Mouse (Mus musculus) E14TG2a.4 (cell line): ENCODE data around the gene Serpinb8.

ENCODE experiments used
- H3K27me3 ChIP-seq: 2 replicates; pipeline ENCODE4 v1.6.1; 2014; ENCODE audit warnings: low read length, control low read depth; ENCODE audit not compliant: insufficient read depth
- H3K36me3 ChIP-seq: 2 replicates; pipeline ENCODE4 v1.6.1; 2014; ENCODE audit warnings: low read length, control low read depth; ENCODE audit not compliant: insufficient read depth
- H3K4me1 ChIP-seq: replicated peaks from 2 replicates; pipeline ENCODE4 v1.6.1; 2014; ENCODE audit warnings: low read depth, low read length, control low read depth
- H3K4me3 ChIP-seq: replicated peaks from 2 replicates; pipeline ENCODE4 v1.5.1; 2014; ENCODE audit warnings: mild to moderate bottlenecking, low read length
- H3K9me3 ChIP-seq: 2 replicates; pipeline ENCODE4 v1.6.1; 2014; ENCODE audit warnings: low read length, control low read depth
- CTCF ChIP-seq: conservative IDR thresholded peaks from 2 replicates; pipeline ENCODE4 v1.5.1; 2014; ENCODE audit warnings: low read length
- NANOG ChIP-seq: IDR thresholded peaks from 2 replicates; pipeline ENCODE4 v1.6.1; 2014; ENCODE audit warnings: borderline replicate concordance, low read length, mixed read lengths
- POU5F1 ChIP-seq: IDR thresholded peaks from 2 replicates; pipeline ENCODE4 v1.6.1; 2014; ENCODE audit warnings: low read length, borderline replicate concordance

Gene Serpinb8

GRCm38 (mm10) chr1:107614087-107614486, 24.3 kb downstream of the Serpinb8 start:
- H3K9me3 ChIP-seq: no peaks in the 10 kb centered on the region
- H3K4me3 ChIP-seq: no peak overlapping the region
- TF ChIP-seq POU5F1: no peak
- TF ChIP-seq NANOG: no peak
- no peak for TF ChIP-seq CTCF
- no peaks in the 10 kb centered on the region for H3K27me3 ChIP-seq
- no peaks in the 10 kb centered on the region for H3K4me1 ChIP-seq
- no peaks in the 10 kb centered on the region for H3K36me3 ChIP-seq

GRCm38 (mm10) chr1:107622017-107622416, 32.2 kb downstream of the Serpinb8 start:
- Histone ChIP-seq H3K4me3 (no peak overlapping the region), H3K27me3 (no peaks in the 10 kb centered on the region)

GRCm38 (mm10) chr1:107635936-107636335, 46.1 kb downstream of the Serpinb8 start:
- Histone ChIP-seq H3K4me1 (no peaks in the 10 kb centered on the region), H3K9me3 (no peaks in the 10 kb centered on the region), H3K36me3 (no peaks in the 10 kb centered on the region), H3K4me3 (no peak overlapping the region), H3K27me3 (no peaks in the 10 kb centered on the region)
- 0 out of 2 replicates have a peak, but pooled peaks have one; percentile 12 for TF ChIP-seq CTCF
- no peak for TF ChIP-seq NANOG
- TF ChIP-seq POU5F1: no peak

More at GRCm38 (mm10) chr1:107622017-107622416, 32.2 kb downstream of the Serpinb8 start:
- Histone ChIP-seq H3K36me3 (no peaks in the 10 kb centered on the region), H3K4me1 (no peaks in the 10 kb centered on the region), H3K9me3 (no peaks in the 10 kb centered on the region)
- TF ChIP-seq CTCF: no peak
- TF ChIP-seq NANOG: no peak
- TF ChIP-seq POU5F1: no peak

- no peaks in the 10 kb centered on the region for H3K4me1 ChIP-seq
- H3K4me3 ChIP-seq: no peak overlapping the region
- H3K9me3 ChIP-seq: no peaks in the 10 kb centered on the region
- TF ChIP-seq NANOG: no peak
- TF ChIP-seq POU5F1: no peak
- TF ChIP-seq CTCF: no peak
- H3K27me3 ChIP-seq: no peaks in the 10 kb centered on the region
- no peaks in the 10 kb centered on the region for H3K36me3 ChIP-seq
Observed at GRCm38 (mm10) chr1:107638056-107638455, 48.2 kb downstream of the Serpinb8 start.

DNA sequence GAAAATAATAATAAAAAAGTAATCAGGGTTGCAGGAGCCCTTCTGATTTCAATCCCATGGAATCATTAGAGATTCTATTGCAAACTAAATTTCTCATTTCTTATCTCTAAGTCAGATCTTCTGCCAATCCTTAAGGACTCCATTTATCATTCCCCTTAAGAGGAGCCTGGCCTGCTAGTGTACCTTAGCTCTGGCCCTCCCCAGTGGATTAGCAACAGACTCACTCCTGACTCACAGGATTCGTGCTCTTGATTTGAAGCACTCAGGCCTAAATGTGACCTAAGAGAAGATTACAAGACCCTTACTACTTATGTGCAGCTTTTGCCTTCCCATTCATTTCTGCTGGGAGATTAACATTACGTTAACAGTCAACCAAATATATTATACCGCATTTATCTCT, 48.7 kb downstream of the Serpinb8 start:
- H3K4me1 ChIP-seq: no peaks in the 10 kb centered on the region
- no peaks in the 10 kb centered on the region for H3K27me3 ChIP-seq
- no peaks in the 10 kb centered on the region for H3K9me3 ChIP-seq
- H3K4me3 ChIP-seq: no peak overlapping the region
- H3K36me3 ChIP-seq: no peaks in the 10 kb centered on the region
- TF ChIP-seq NANOG (no peak), POU5F1 (no peak), CTCF (no peak)

DNA sequence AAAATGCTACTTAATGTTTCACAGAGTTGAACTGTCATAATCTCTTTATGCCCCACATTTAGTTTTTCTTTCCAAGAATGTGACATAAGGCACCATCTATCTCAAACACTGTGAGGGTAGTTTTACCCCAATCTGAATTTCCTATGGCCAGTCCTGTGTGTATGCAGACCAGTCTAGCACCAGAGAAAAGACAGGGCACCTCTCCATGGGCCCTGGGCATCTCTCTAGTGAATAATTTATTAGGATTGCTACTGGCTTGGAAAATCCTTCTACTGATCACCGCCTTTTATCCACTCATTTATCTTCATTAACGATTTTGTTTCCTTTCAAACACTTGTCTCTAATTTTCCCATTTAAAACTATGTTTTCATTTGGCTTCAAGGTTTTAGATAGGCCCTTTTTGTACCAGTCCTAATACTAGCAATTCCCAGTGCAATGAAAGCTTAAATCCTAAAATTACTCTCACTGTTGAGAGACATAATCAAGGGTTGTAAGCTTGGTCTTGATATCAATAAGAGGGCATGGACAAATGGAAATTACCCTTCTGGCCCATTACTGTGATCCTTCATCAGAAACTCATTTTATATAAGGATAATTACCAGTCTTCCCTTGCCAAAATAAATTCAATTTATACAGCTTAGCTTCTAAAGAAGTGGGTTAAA, 52.8 kb downstream of the Serpinb8 start:
- no peaks in the 10 kb centered on the region for H3K27me3 ChIP-seq
- no peaks in the 10 kb centered on the region for H3K36me3 ChIP-seq
- H3K4me3 ChIP-seq: no peak overlapping the region
- TF ChIP-seq NANOG: no peak
- no peak for TF ChIP-seq POU5F1
- no peak for TF ChIP-seq CTCF
- H3K9me3 ChIP-seq: no peaks in the 10 kb centered on the region
- H3K4me1 ChIP-seq: no peaks in the 10 kb centered on the region

GRCm38 (mm10) chr1:107645086-107645485, 55.3 kb downstream of the Serpinb8 start:
- H3K9me3 ChIP-seq: no peaks in the 10 kb centered on the region
- no peaks in the 10 kb centered on the region for H3K4me1 ChIP-seq
- TF ChIP-seq POU5F1 (no peak), CTCF (no peak), NANOG (no peak)
- H3K27me3 ChIP-seq: no peaks in the 10 kb centered on the region
- H3K36me3 ChIP-seq: no peaks in the 10 kb centered on the region
- H3K4me3 ChIP-seq: no peak overlapping the region

DNA sequence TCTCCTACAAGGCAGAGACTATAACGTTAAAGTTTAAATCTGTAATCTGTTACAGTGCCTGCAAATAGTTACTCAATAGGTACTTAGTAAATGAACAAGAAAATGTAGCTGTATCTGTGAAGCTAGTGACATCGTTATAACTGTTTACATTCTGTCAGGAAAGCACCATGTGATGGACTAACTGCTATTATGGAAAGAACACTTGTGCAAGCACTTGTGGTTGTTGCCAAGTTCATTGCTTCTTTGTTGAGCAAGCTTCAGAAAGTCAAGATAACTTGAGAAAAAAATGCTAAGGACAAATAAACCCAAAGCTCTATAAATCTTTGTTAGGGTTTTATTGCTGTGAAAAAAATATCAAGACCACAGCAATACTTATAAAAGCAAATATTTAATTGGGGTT, 67.9 kb downstream of the Serpinb8 start:
- Histone ChIP-seq H3K27me3 (no peaks in the 10 kb centered on the region), H3K36me3 (no peaks in the 10 kb centered on the region)
- TF ChIP-seq NANOG (no peak), CTCF (no peak), POU5F1 (no peak)

More for the DNA sequence above, 67.9 kb downstream of the Serpinb8 start:
- no peak overlapping the region for H3K4me3 ChIP-seq
- H3K9me3 ChIP-seq: no peaks in the 10 kb centered on the region
- H3K4me1 ChIP-seq: no peaks in the 10 kb centered on the region
